Mouse (Mus musculus) fibroblast of lung, adult 2 months (primary cell): ENCODE results near the gene Dynlrb2.
A peak's percentile ranks its signal among the peaks of the same experiment; 100 is the strongest.

Experiments used
- DNase-seq: peaks from one replicate; pipeline ENCODE4 v3.0.0-alpha.2; 2011; ENCODE audit warnings: low read depth

Dynlrb2 gene

DNA sequence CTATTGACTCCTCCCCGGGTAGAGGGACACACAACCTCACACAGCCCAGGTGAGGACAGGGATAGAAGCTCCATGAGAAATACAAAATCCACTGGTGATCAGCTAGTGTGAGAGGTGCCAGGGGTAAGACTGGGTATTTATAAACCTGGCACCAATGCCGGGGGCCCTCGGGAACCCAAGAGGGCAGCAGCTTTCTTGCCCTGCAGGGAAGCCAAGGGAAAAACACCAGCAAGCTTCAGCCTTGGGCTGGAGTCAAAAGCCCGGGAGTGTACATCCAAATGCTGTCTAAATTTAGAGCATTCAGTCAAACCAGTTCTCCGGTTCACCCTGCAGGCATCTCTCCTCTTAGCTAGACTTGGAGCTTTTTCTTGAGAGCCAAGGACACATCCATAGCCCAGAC lies 38.1 kb downstream of the Dynlrb2 start:
- no peak for DNase-seq

DNA sequence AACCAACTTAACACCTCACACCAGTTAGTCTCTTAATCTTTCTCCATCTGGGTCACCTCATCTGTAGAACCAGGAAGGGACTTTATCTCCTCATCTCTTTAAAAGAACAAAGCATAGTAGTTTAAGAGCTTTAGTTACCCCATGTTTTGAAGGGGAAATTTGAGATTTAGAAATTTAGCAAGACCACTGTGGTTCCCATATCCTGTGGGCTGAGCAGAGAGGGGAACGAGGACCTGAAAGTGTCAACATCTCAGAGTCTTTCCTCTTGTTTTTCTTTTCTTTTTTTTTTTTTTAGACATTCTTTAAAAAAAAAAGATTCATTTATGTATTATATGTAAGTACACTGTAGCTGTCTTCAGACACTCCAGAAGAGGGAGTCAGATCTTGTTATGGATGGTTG lies 38.6 kb downstream of the Dynlrb2 start:
- no peak for DNase-seq

DNA sequence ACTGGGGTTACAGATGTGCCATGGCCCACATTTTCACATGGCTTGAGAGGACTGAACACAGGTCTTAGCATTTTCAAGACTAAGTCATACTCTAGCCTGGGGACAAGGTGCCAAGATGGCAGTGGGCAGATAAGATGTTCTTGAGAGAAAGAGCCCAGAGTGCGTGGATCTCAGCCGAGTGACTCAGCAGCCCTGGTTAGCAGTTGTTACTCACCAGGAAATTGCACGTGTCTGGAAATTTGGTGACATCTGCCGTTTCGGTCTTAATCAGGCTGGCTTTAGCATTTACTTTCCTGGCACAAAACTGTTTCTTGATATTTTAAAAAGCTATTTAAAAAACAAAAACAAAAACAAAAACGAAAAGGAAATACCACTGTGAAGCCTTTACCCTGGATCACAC lies 47.5 kb downstream of the Dynlrb2 start:
- DNase-seq: peak; percentile 7

DNA sequence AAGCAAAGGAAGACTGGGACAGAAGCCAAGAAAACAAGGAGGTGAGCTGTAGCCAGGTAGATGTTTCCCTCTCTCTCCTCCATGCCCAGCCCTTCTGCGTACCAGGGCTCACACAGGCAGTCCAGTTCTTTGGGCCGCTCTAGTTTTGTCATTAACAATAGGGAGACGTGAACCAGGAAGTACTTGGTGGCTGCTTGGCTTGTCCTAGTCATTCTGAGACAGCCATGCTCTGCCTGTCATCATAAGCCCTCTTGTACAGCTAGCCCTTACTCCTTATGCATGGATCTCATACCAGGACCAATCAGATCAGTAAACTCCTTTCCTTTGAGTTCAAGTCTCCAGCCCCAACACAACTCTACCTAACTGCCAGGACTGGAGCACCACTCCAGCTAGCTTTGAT lies 48.0 kb downstream of the Dynlrb2 start:
- no peak for DNase-seq
